Mouse (Mus musculus) liver, adult 2 months (tissue): ENCODE measurements at regions not wholly inside any gene's neighbourhood (a gene's known extent, or its start where the extent isn't known, plus 50 kb on each side); places are given as distances from the start of the nearest gene placed in this dataset.

Source experiments
- DNase-seq: peaks from one replicate; pipeline ENCODE4 v3.0.0-alpha.2; 2011; ENCODE audit warnings: low read depth, low spot score; ENCODE audit errors: extremely low read depth
- H3K27ac ChIP-seq: fragments of 200-500 bp; replicated peaks from 2 replicates; pipeline ENCODE4 v1.5.1; 2012; ENCODE audit warnings: low read depth, mild to moderate bottlenecking, control low read depth, inconsistent platforms, low read length; ENCODE audit not compliant: insufficient read depth
- H3K27me3 ChIP-seq: fragments of 200-500 bp; 2 replicates; pipeline ENCODE4 v1.6.1; 2012; ENCODE audit warnings: mild to moderate bottlenecking, moderate library complexity, low read length, inconsistent platforms; ENCODE audit not compliant: control insufficient read depth, insufficient read depth
- H3K36me3 ChIP-seq: fragments of 200-500 bp; 2 replicates; pipeline ENCODE4 v1.6.1; 2012; ENCODE audit warnings: low read length, inconsistent platforms; ENCODE audit not compliant: control insufficient read depth, insufficient read depth
- H3K4me1 ChIP-seq: fragments of 200-500 bp; 2 replicates; pipeline ENCODE4 v1.6.1; 2011; ENCODE audit warnings: low read length; ENCODE audit not compliant: control insufficient read depth, insufficient read depth
- H3K4me3 ChIP-seq: fragments of 200-500 bp; 2 replicates; pipeline ENCODE4 v1.5.1; 2011; ENCODE audit warnings: low read depth, mild to moderate bottlenecking, control low read depth, low read length, moderate library complexity; ENCODE audit not compliant: insufficient read depth
- H3K79me2 ChIP-seq: fragments of 200-500 bp; 2 replicates; pipeline ENCODE4 v1.6.1; 2012; ENCODE audit warnings: inconsistent platforms, mild to moderate bottlenecking, low read length, moderate library complexity; ENCODE audit not compliant: control insufficient read depth, insufficient read depth
- H3K9ac ChIP-seq: fragments of 200-500 bp; 2 replicates; pipeline ENCODE4 v1.6.1; 2012; ENCODE audit warnings: low read depth, mild to moderate bottlenecking, control low read depth, inconsistent platforms, low read length
- CTCF ChIP-seq: fragments of 200-500 bp; IDR thresholded peaks from 2 replicates; pipeline ENCODE4 v1.5.1; 2011; ENCODE audit warnings: low read depth, low read length, control low read depth
- POLR2A ChIP-seq: fragments of 200-500 bp; IDR thresholded peaks from 2 replicates; pipeline ENCODE4 v1.6.1; 2011; ENCODE audit warnings: low read length, control low read depth; ENCODE audit not compliant: insufficient read depth; ENCODE audit errors: extremely low read depth
- WGBS: fragments of 180-500 bp; shearing (Covaris S2); methylation state at CpG from one replicate; pipeline ENCODE4 v1.1.7; 2018; 5-methylcytosine and 5-hydroxymethylcytosine counted together

- H3K36me3 ChIP-seq, result no peaks in the 10 kb centered on the region
- TF ChIP-seq POLR2A (no peak), CTCF (no peak)
- H3K79me2 ChIP-seq, result no peaks in the 10 kb centered on the region
- H3K27ac ChIP-seq, result no peak overlapping the region
- H3K4me1 ChIP-seq, result no peaks in the 10 kb centered on the region; the same call in 1 of the 2 replicates
- peak; percentile 21 for DNase-seq
- no peak overlapping the region for H3K4me3 ChIP-seq
- no peak overlapping the region for H3K9ac ChIP-seq
- H3K27me3 ChIP-seq, result no peaks in the 10 kb centered on the region
- 73% methylated on average over 4 of the region's 4 CpGs for WGBS
These were observed 606.2 kb upstream of the Crim1 start for GRCm38 (mm10) chr17:77593807-77594206.

DNA sequence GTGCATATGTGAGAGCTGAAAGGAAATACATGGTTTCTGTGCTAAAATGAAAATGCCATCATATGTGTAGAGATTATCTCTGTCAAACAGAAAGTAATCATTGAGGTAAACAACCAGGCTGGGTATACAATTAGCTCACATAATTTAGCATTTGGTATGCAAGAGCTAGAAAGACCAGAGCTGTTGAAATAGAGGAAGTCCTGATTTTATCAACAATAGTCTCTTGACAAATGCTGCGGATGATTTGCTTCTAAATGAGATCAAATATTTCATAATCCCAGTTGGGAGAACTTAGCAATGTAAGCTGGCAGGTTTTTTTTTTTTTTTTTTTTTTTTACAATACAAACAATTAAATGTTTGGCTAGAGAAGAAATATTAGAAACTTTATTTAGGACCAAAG lies 603.6 kb upstream of the Crim1 start:
- H3K4me3 ChIP-seq, result no peak overlapping the region
- H3K27me3 ChIP-seq, result no peaks in the 10 kb centered on the region
- no peak overlapping the region for H3K27ac ChIP-seq
- no peaks in the 10 kb centered on the region; the same call in 1 of the 2 replicates for H3K4me1 ChIP-seq
- 6% methylated on average over 1 of the region's 1 CpGs for WGBS
- no peaks in the 10 kb centered on the region for H3K79me2 ChIP-seq
- TF ChIP-seq CTCF (no peak), POLR2A (no peak)
- no peaks in the 10 kb centered on the region for H3K36me3 ChIP-seq
- no peak overlapping the region for H3K9ac ChIP-seq
- DNase-seq, result peak; percentile 78

- Histone ChIP-seq H3K9ac (no peak overlapping the region), H3K36me3 (no peaks in the 10 kb centered on the region), H3K79me2 (no peaks in the 10 kb centered on the region), H3K4me1 (no peaks in the 10 kb centered on the region), H3K4me3 (no peak overlapping the region), H3K27me3 (no peaks in the 10 kb centered on the region), H3K27ac (no peak overlapping the region)
- TF ChIP-seq POLR2A (no peak), CTCF (no peak)
- DNase-seq, result no peak
- WGBS, result 35% methylated on average over 2 of the region's 2 CpGs
These were observed 576.6 kb upstream of the Crim1 start for GRCm38 (mm10) chr17:77623472-77623871.

GRCm38 (mm10) chr17:77624103-77624502 lies 575.9 kb upstream of the Crim1 start:
- Histone ChIP-seq H3K27me3 (no peaks in the 10 kb centered on the region), H3K4me1 (no peaks in the 10 kb centered on the region), H3K79me2 (no peaks in the 10 kb centered on the region), H3K27ac (no peak overlapping the region), H3K4me3 (no peak overlapping the region), H3K9ac (no peak overlapping the region), H3K36me3 (no peaks in the 10 kb centered on the region)
- no peak for DNase-seq
- WGBS, result 57% methylated on average over 1 of the region's 1 CpGs
- TF ChIP-seq POLR2A (no peak), CTCF (no peak)

- H3K27me3 ChIP-seq, result no peaks in the 10 kb centered on the region
- H3K4me3 ChIP-seq, result no peak overlapping the region
- DNase-seq, result peak; percentile 57
- no peaks in the 10 kb centered on the region for H3K4me1 ChIP-seq
- H3K27ac ChIP-seq, result no peak overlapping the region
- 60% methylated on average over 2 of the region's 2 CpGs for WGBS
- H3K36me3 ChIP-seq, result no peaks in the 10 kb centered on the region
- TF ChIP-seq POLR2A (no peak), CTCF (0 out of 2 replicates have a peak, but pooled peaks have one; percentile 12)
- H3K9ac ChIP-seq, result no peak overlapping the region
- H3K79me2 ChIP-seq, result no peaks in the 10 kb centered on the region
These were observed 557.7 kb upstream of the Crim1 start for GRCm38 (mm10) chr17:77642355-77642754.

- no peak for TF ChIP-seq CTCF
- no peak for TF ChIP-seq POLR2A
- WGBS, result 75% methylated on average over 3 of the region's 3 CpGs
- no peak overlapping the region for H3K4me3 ChIP-seq
These were observed 551.1 kb upstream of the Crim1 start for GRCm38 (mm10) chr17:77648946-77649345.

More at GRCm38 (mm10) chr17:77648946-77649345, 551.1 kb upstream of the Crim1 start:
- no peak for DNase-seq
- Histone ChIP-seq H3K79me2 (no peaks in the 10 kb centered on the region), H3K4me1 (no peaks in the 10 kb centered on the region), H3K9ac (no peak overlapping the region), H3K27me3 (no peaks in the 10 kb centered on the region), H3K36me3 (no peaks in the 10 kb centered on the region), H3K27ac (no peak overlapping the region)
